Mouse (Mus musculus) forebrain, embryonic 11.5 days (tissue): ENCODE results near the gene Usp31. TPM values are rescaled to one million over a fixed set of nuclear protein-coding genes. Genes with fewer than 3 reads are reported as not detected.

Experiments
- ATAC-seq: fragments of 200-750 bp; cut with Nextera tagmentation; replicated peaks from 2 replicates; pipeline ENCODE4 v1.8.0; 2017; ENCODE audit warnings: moderate TSS enrichment; ENCODE audit not compliant: low FRiP score
- DNase-seq: peaks from one replicate; pipeline ENCODE4 v3.0.0-alpha.2; 2017; ENCODE audit warnings: low spot score
- H3K27ac ChIP-seq: fragments of 300-500 bp; sonication (generic); 2 replicates; pipeline ENCODE4 v1.5.1; 2014; ENCODE audit warnings: low read depth, low read length
- H3K27me3 ChIP-seq: fragments of 300-500 bp; sonication (generic); 2 replicates; pipeline ENCODE4 v1.6.1; 2014; ENCODE audit warnings: mild to moderate bottlenecking, low read length, mixed read lengths; ENCODE audit not compliant: control insufficient read depth, insufficient read depth
- H3K36me3 ChIP-seq: fragments of 300-500 bp; sonication (generic); 2 replicates; pipeline ENCODE4 v1.6.1; 2014; ENCODE audit warnings: mild to moderate bottlenecking, low read length, moderate library complexity, mixed read lengths; ENCODE audit not compliant: control insufficient read depth, insufficient read depth
- H3K4me1 ChIP-seq: fragments of 300-500 bp; sonication (generic); replicated peaks from 2 replicates; pipeline ENCODE4 v1.6.1; 2014; ENCODE audit warnings: low read length, mixed read lengths; ENCODE audit not compliant: control insufficient read depth, insufficient read depth
- H3K4me2 ChIP-seq: fragments of 300-500 bp; sonication (generic); 2 replicates; pipeline ENCODE4 v1.6.1; 2014; ENCODE audit warnings: low read depth, mild to moderate bottlenecking, low read length, moderate library complexity, mixed read lengths; ENCODE audit not compliant: severe bottlenecking
- H3K4me3 ChIP-seq: fragments of 300-500 bp; sonication (generic); 2 replicates; pipeline ENCODE4 v1.5.1; 2014; ENCODE audit warnings: low read depth, low read length
- H3K9ac ChIP-seq: fragments of 300-500 bp; sonication (generic); 2 replicates; pipeline ENCODE4 v1.6.1; 2014; ENCODE audit warnings: low read length
- H3K9me3 ChIP-seq: fragments of 300-500 bp; sonication (generic); 2 replicates; pipeline ENCODE4 v1.6.1; 2016; ENCODE audit warnings: low read length, mixed read lengths; ENCODE audit not compliant: control insufficient read depth
- WGBS: fragments of 180-500 bp; shearing (Covaris S2); extraction: QIAGEN DNeasy Blood & Tissue Kit; methylation state at CpG from one replicate; pipeline ENCODE4 v1.1.7; 2014; 5-methylcytosine and 5-hydroxymethylcytosine counted together
- polyA plus RNA-seq: library from polyadenylated mRNA; unstranded; fragments of >200 nt; fragmentation: Nextera tagmentation; extraction: Ambion mirVana; gene quantifications from 2 replicates; pipeline ENCODE4 v1.2.1, GENCODE M21; 2014

Usp31 gene
- polyA plus RNA-seq, 1 experiment from 2014 or later, result 4.8 TPM

- WGBS, result 63% methylated on average over 12 of the region's 12 CpGs
- no peaks in the 10 kb centered on the region for H3K4me1 ChIP-seq
- DNase-seq (no peak), ATAC-seq (no peak)
- H3K9ac ChIP-seq, result no peak overlapping the region
- no peaks in the 10 kb centered on the region for H3K27me3 ChIP-seq
- H3K4me3 ChIP-seq, result no peak overlapping the region
- no peaks in the 10 kb centered on the region for H3K9me3 ChIP-seq
- no peak overlapping the region for H3K4me2 ChIP-seq
- no peaks in the 10 kb centered on the region for H3K36me3 ChIP-seq
- no peak overlapping the region for H3K27ac ChIP-seq
Measured at GRCm38 (mm10) chr7:121640998-121641762, 65.9 kb downstream of the Usp31 start.

GRCm38 (mm10) chr7:121636732-121637131, 70.3 kb downstream of the Usp31 start:
- Histone ChIP-seq H3K36me3 (no peaks in the 10 kb centered on the region), H3K27me3 (no peaks in the 10 kb centered on the region), H3K4me2 (no peak overlapping the region), H3K9ac (no peak overlapping the region), H3K4me3 (no peak overlapping the region), H3K4me1 (no peaks in the 10 kb centered on the region), H3K9me3 (no peaks in the 10 kb centered on the region), H3K27ac (no peak overlapping the region)
- 81% methylated on average over 5 of the region's 5 CpGs for WGBS
- DNase-seq (no peak), ATAC-seq (no peak)

GRCm38 (mm10) chr7:121634236-121634635, 72.8 kb downstream of the Usp31 start:
- Histone ChIP-seq H3K4me1 (no peaks in the 10 kb centered on the region), H3K27me3 (no peaks in the 10 kb centered on the region), H3K9ac (no peak overlapping the region), H3K27ac (no peak overlapping the region), H3K4me3 (no peak overlapping the region), H3K9me3 (no peaks in the 10 kb centered on the region), H3K36me3 (no peaks in the 10 kb centered on the region), H3K4me2 (no peak overlapping the region)
- 69% methylated on average over 3 of the region's 3 CpGs for WGBS
- ATAC-seq (no peak), DNase-seq (no peak)

GRCm38 (mm10) chr7:121622835-121623420, 84.1 kb downstream of the Usp31 start:
- Histone ChIP-seq H3K9ac (no peak overlapping the region), H3K9me3 (no peaks in the 10 kb centered on the region), H3K4me3 (no peak overlapping the region), H3K36me3 (no peaks in the 10 kb centered on the region), H3K4me1 (no peaks in the 10 kb centered on the region), H3K4me2 (no peak overlapping the region), H3K27me3 (no peaks in the 10 kb centered on the region), H3K27ac (no peak overlapping the region)
- DNase-seq (no peak), ATAC-seq (no peak)
- 88% methylated on average over 9 of the region's 9 CpGs for WGBS

GRCm38 (mm10) chr7:121622433-121622832, 84.6 kb downstream of the Usp31 start:
- ATAC-seq, result no peak
- Histone ChIP-seq H3K4me3 (no peak overlapping the region), H3K36me3 (no peaks in the 10 kb centered on the region), H3K4me1 (no peaks in the 10 kb centered on the region), H3K9ac (no peak overlapping the region), H3K9me3 (no peaks in the 10 kb centered on the region), H3K4me2 (no peak overlapping the region), H3K27me3 (no peaks in the 10 kb centered on the region), H3K27ac (no peak overlapping the region)
- WGBS, result 76% methylated on average over 6 of the region's 6 CpGs
- no peak for DNase-seq

GRCm38 (mm10) chr7:121601697-121602096, 105.4 kb downstream of the Usp31 start:
- Histone ChIP-seq H3K9me3 (no peaks in the 10 kb centered on the region), H3K36me3 (no peaks in the 10 kb centered on the region), H3K27ac (no peak overlapping the region), H3K27me3 (no peaks in the 10 kb centered on the region), H3K4me2 (no peak overlapping the region), H3K9ac (no peak overlapping the region), H3K4me3 (no peak overlapping the region), H3K4me1 (no peaks in the 10 kb centered on the region)
- peak; percentile 69 for DNase-seq
- WGBS, result 34% methylated on average over 4 of the region's 4 CpGs
- ATAC-seq, result no peak

GRCm38 (mm10) chr7:121596401-121596800, 110.7 kb downstream of the Usp31 start:
- no peak overlapping the region for H3K27ac ChIP-seq
- no peaks in the 10 kb centered on the region for H3K4me1 ChIP-seq
- no peak overlapping the region for H3K9ac ChIP-seq
- H3K27me3 ChIP-seq, result no peaks in the 10 kb centered on the region
- ATAC-seq, result no peak
- no peaks in the 10 kb centered on the region for H3K9me3 ChIP-seq
- no peak overlapping the region for H3K4me3 ChIP-seq
- WGBS, result 70% methylated on average over 3 of the region's 3 CpGs
- no peak overlapping the region for H3K4me2 ChIP-seq
- no peaks in the 10 kb centered on the region for H3K36me3 ChIP-seq
- DNase-seq, result peak; percentile 71

- ATAC-seq, result no peak
- Histone ChIP-seq H3K9me3 (no peaks in the 10 kb centered on the region), H3K9ac (no peak overlapping the region), H3K4me2 (no peak overlapping the region), H3K27ac (no peak overlapping the region), H3K36me3 (no peaks in the 10 kb centered on the region), H3K4me1 (no peaks in the 10 kb centered on the region), H3K27me3 (no peaks in the 10 kb centered on the region), H3K4me3 (no peak overlapping the region)
- no peak for DNase-seq
- 89% methylated on average over 4 of the region's 4 CpGs for WGBS
Measured at GRCm38 (mm10) chr7:121595496-121595895, 111.6 kb downstream of the Usp31 start.

- Histone ChIP-seq H3K27ac (no peak overlapping the region), H3K9ac (no peak overlapping the region), H3K4me1 (no peaks in the 10 kb centered on the region), H3K4me3 (no peak overlapping the region), H3K9me3 (no peaks in the 10 kb centered on the region), H3K4me2 (no peak overlapping the region), H3K27me3 (no peaks in the 10 kb centered on the region), H3K36me3 (no peaks in the 10 kb centered on the region)
- ATAC-seq (no peak), DNase-seq (no peak)
- 90% methylated on average over 5 of the region's 5 CpGs for WGBS
Measured at GRCm38 (mm10) chr7:121595085-121595484, 112.0 kb downstream of the Usp31 start.
